Mouse (Mus musculus) neural tube, embryonic 11.5 days (tissue): ENCODE measurements at regions not wholly inside any gene's neighbourhood (a gene's known extent, or its start where the extent isn't known, plus 50 kb on each side); places are given as distances from the start of the nearest gene placed in this dataset.

Experiments used
- ATAC-seq: fragments of 200-750 bp; cut with Nextera tagmentation; 2 replicates; pipeline ENCODE4 v1.8.0; 2017; ENCODE audit warnings: moderate number of reproducible peaks, mild to moderate bottlenecking, moderate TSS enrichment, moderate library complexity; ENCODE audit not compliant: insufficient read depth, low FRiP score, low TSS enrichment
- DNase-seq: peaks from one replicate; pipeline ENCODE4 v3.0.0-alpha.2; 2015; ENCODE audit warnings: low spot score
- H3K27ac ChIP-seq: fragments of 300-500 bp; sonication (generic); 2 replicates; pipeline ENCODE4 v1.5.1; 2014; ENCODE audit warnings: low read depth, mild to moderate bottlenecking, low read length
- H3K27me3 ChIP-seq: fragments of 300-500 bp; sonication (generic); 2 replicates; pipeline ENCODE4 v1.6.1; 2014; ENCODE audit warnings: mild to moderate bottlenecking, low read length, mixed read lengths; ENCODE audit not compliant: control insufficient read depth, insufficient read depth
- H3K36me3 ChIP-seq: fragments of 300-500 bp; sonication (generic); 2 replicates; pipeline ENCODE4 v1.6.1; 2014; ENCODE audit warnings: mild to moderate bottlenecking, low read length, moderate library complexity, mixed read lengths; ENCODE audit not compliant: control insufficient read depth, insufficient read depth
- H3K4me1 ChIP-seq: fragments of 300-500 bp; sonication (generic); 2 replicates; pipeline ENCODE4 v1.6.1; 2014; ENCODE audit warnings: low read length, mixed read lengths; ENCODE audit not compliant: control insufficient read depth, insufficient read depth
- H3K4me2 ChIP-seq: fragments of 300-500 bp; sonication (generic); 2 replicates; pipeline ENCODE4 v1.6.1; 2014; ENCODE audit warnings: low read depth, mild to moderate bottlenecking, moderate library complexity
- H3K4me3 ChIP-seq: fragments of 300-500 bp; sonication (generic); 2 replicates; pipeline ENCODE4 v1.5.1; 2014; ENCODE audit warnings: low read depth, low read length
- H3K9ac ChIP-seq: fragments of 300-500 bp; sonication (generic); 2 replicates; pipeline ENCODE4 v1.6.1; 2014; ENCODE audit warnings: mild to moderate bottlenecking, low read length
- H3K9me3 ChIP-seq: fragments of 300-500 bp; sonication (generic); 2 replicates; pipeline ENCODE4 v1.6.1; 2016; ENCODE audit warnings: low read length; ENCODE audit not compliant: control insufficient read depth
- WGBS: fragments of 180-500 bp; shearing (Covaris S2); extraction: QIAGEN DNeasy Blood & Tissue Kit; methylation state at CpG from one replicate; pipeline ENCODE4 v1.1.7; 2014; 5-methylcytosine and 5-hydroxymethylcytosine counted together

GRCm38 (mm10) chr19:27582111-27582500 lies 152.5 kb upstream of the Pum3 start:
- no peaks in the 10 kb centered on the region for H3K9me3 ChIP-seq
- no peaks in the 10 kb centered on the region for H3K36me3 ChIP-seq
- DNase-seq (no peak), ATAC-seq (no peak)
- H3K9ac ChIP-seq: no peak overlapping the region
- H3K27ac ChIP-seq: no peak overlapping the region
- no peak overlapping the region for H3K4me3 ChIP-seq
- no peaks in the 10 kb centered on the region for H3K4me1 ChIP-seq
- no peaks in the 10 kb centered on the region for H3K27me3 ChIP-seq
- H3K4me2 ChIP-seq: no peak overlapping the region
- WGBS: 93% methylated on average over 8 of the region's 8 CpGs

- Histone ChIP-seq H3K4me2 (no peak overlapping the region), H3K9ac (no peak overlapping the region), H3K27me3 (no peaks in the 10 kb centered on the region), H3K9me3 (no peaks in the 10 kb centered on the region), H3K27ac (no peak overlapping the region), H3K4me3 (no peak overlapping the region), H3K4me1 (no peaks in the 10 kb centered on the region), H3K36me3 (no peaks in the 10 kb centered on the region)
- DNase-seq (no peak), ATAC-seq (no peak)
- WGBS: 73% methylated on average over 6 of the region's 6 CpGs
Observed at GRCm38 (mm10) chr19:27581362-27582110, 151.9 kb upstream of the Pum3 start.

GRCm38 (mm10) chr19:27576478-27576877 lies 146.9 kb upstream of the Pum3 start:
- no peaks in the 10 kb centered on the region for H3K27me3 ChIP-seq
- no peak overlapping the region for H3K27ac ChIP-seq
- H3K9me3 ChIP-seq: no peaks in the 10 kb centered on the region
- H3K4me1 ChIP-seq: no peaks in the 10 kb centered on the region
- no peak overlapping the region for H3K4me3 ChIP-seq
- ATAC-seq (no peak), DNase-seq (no peak)
- no peak overlapping the region for H3K4me2 ChIP-seq
- H3K36me3 ChIP-seq: no peaks in the 10 kb centered on the region
- H3K9ac ChIP-seq: no peak overlapping the region

- 93% methylated on average over 8 of the region's 8 CpGs for WGBS
- ATAC-seq (no peak), DNase-seq (no peak)
- Histone ChIP-seq H3K36me3 (no peaks in the 10 kb centered on the region), H3K4me3 (no peak overlapping the region), H3K27ac (no peak overlapping the region), H3K9ac (no peak overlapping the region), H3K9me3 (no peaks in the 10 kb centered on the region), H3K4me1 (no peaks in the 10 kb centered on the region), H3K27me3 (no peaks in the 10 kb centered on the region), H3K4me2 (no peak overlapping the region)
Observed at GRCm38 (mm10) chr19:27566929-27567328, 137.3 kb upstream of the Pum3 start.

GRCm38 (mm10) chr19:27566060-27566459 lies 136.4 kb upstream of the Pum3 start:
- no peaks in the 10 kb centered on the region for H3K27me3 ChIP-seq
- no peaks in the 10 kb centered on the region for H3K9me3 ChIP-seq
- no peak overlapping the region for H3K9ac ChIP-seq
- DNase-seq (no peak), ATAC-seq (no peak)
- H3K27ac ChIP-seq: no peak overlapping the region
- H3K36me3 ChIP-seq: no peaks in the 10 kb centered on the region
- H3K4me2 ChIP-seq: no peak overlapping the region
- no peak overlapping the region for H3K4me3 ChIP-seq
- WGBS: 89% methylated on average over 3 of the region's 3 CpGs
- no peaks in the 10 kb centered on the region for H3K4me1 ChIP-seq

GRCm38 (mm10) chr19:27564086-27564485 lies 134.5 kb upstream of the Pum3 start:
- Histone ChIP-seq H3K4me1 (no peaks in the 10 kb centered on the region), H3K27ac (no peak overlapping the region), H3K36me3 (no peaks in the 10 kb centered on the region), H3K27me3 (no peaks in the 10 kb centered on the region), H3K9ac (no peak overlapping the region), H3K9me3 (no peaks in the 10 kb centered on the region), H3K4me2 (no peak overlapping the region), H3K4me3 (no peak overlapping the region)
- 73% methylated on average over 5 of the region's 5 CpGs for WGBS
- DNase-seq (no peak), ATAC-seq (no peak)

GRCm38 (mm10) chr19:27563592-27563991 lies 134.0 kb upstream of the Pum3 start:
- Histone ChIP-seq H3K4me3 (no peak overlapping the region), H3K9me3 (no peaks in the 10 kb centered on the region), H3K27me3 (no peaks in the 10 kb centered on the region), H3K27ac (no peak overlapping the region), H3K36me3 (no peaks in the 10 kb centered on the region), H3K4me1 (no peaks in the 10 kb centered on the region), H3K4me2 (no peak overlapping the region), H3K9ac (no peak overlapping the region)
- no peak for DNase-seq
- 65% methylated on average over 9 of the region's 9 CpGs for WGBS
- ATAC-seq: no peak

GRCm38 (mm10) chr19:27558199-27558598 lies 128.6 kb upstream of the Pum3 start:
- H3K9me3 ChIP-seq: no peaks in the 10 kb centered on the region
- no peaks in the 10 kb centered on the region for H3K4me1 ChIP-seq
- H3K36me3 ChIP-seq: no peaks in the 10 kb centered on the region
- no peaks in the 10 kb centered on the region for H3K27me3 ChIP-seq
- no peak overlapping the region for H3K4me3 ChIP-seq
- WGBS: 83% methylated on average over 3 of the region's 3 CpGs
- no peak overlapping the region for H3K4me2 ChIP-seq
- ATAC-seq: no peak
- H3K27ac ChIP-seq: no peak overlapping the region
- H3K9ac ChIP-seq: no peak overlapping the region
- DNase-seq: no peak

GRCm38 (mm10) chr19:27556697-27557096 lies 127.1 kb upstream of the Pum3 start:
- DNase-seq (no peak), ATAC-seq (no peak)
- no peaks in the 10 kb centered on the region for H3K4me1 ChIP-seq
- H3K9me3 ChIP-seq: no peaks in the 10 kb centered on the region
- no peak overlapping the region for H3K4me2 ChIP-seq
- no peak overlapping the region for H3K27ac ChIP-seq
- H3K4me3 ChIP-seq: no peak overlapping the region
- H3K9ac ChIP-seq: no peak overlapping the region
- 95% methylated on average over 4 of the region's 4 CpGs for WGBS
- H3K27me3 ChIP-seq: no peaks in the 10 kb centered on the region
- no peaks in the 10 kb centered on the region for H3K36me3 ChIP-seq
